Mouse (Mus musculus) gastrocnemius, adult 18-20 months (tissue): Measurements from ENCODE around the gene Rbmxl1. TPM values are rescaled to one million over a fixed set of nuclear protein-coding genes. Genes with fewer than 3 reads are reported as not detected.
"Not testable (repeated sequence)": the region's sequence is repeated elsewhere in the genome, so short reads cannot be mapped to it uniquely, and the experiment has no call there.

ENCODE experiments used
- DNase-seq: peaks from one replicate; pipeline ENCODE4 v3.0.0; 2021; ENCODE audit warnings: low spot score
- total RNA-seq, 2 experiments: library from RNA; stranded (reverse); gene quantifications; 2 replicates each; pipeline ENCODE4 v1.2.3; 2021

Gene Rbmxl1
- total RNA-seq, 2 experiments from 2014 or later = 11.1 to 12.0 TPM

- not testable (repeated sequence) for DNase-seq
Observed at GRCm38 (mm10) chr8:78496273-78496672, 12.4 kb downstream of the Rbmxl1 start.

GRCm38 (mm10) chr8:78493031-78493430 is 15.7 kb downstream of the Rbmxl1 start:
- DNase-seq = no peak

- DNase-seq = no peak
Observed at GRCm38 (mm10) chr8:78489733-78490132, 19.0 kb downstream of the Rbmxl1 start.

- DNase-seq = no peak
Observed at GRCm38 (mm10) chr8:78477051-78477829, 31.5 kb downstream of the Rbmxl1 start.

- no peak for DNase-seq
Observed at GRCm38 (mm10) chr8:78467889-78468288, 40.8 kb downstream of the Rbmxl1 start.

GRCm38 (mm10) chr8:78463941-78464340 is 44.8 kb downstream of the Rbmxl1 start:
- no peak for DNase-seq

GRCm38 (mm10) chr8:78456441-78456840 is 52.3 kb downstream of the Rbmxl1 start:
- DNase-seq = no peak

Other genes starting within 250 kb of the Rbmxl1 start
- gene Pou4f2, start 72.3 kb downstream of the Rbmxl1 start, total RNA-seq = not detected
- 1 to 10 TPM; 5.2 to 5.8 TPM for gene Slc10a7, start 448 bp upstream of the Rbmxl1 start, total RNA-seq